Mouse (Mus musculus) 3134 (cell line): Measurements from ENCODE around the gene C1qtnf7.

ENCODE experiments used
- DNase-seq: peaks from one replicate; pipeline ENCODE4 v3.0.0-alpha.2; 2011; ENCODE audit warnings: low spot score; ENCODE audit not compliant: insufficient read length; ENCODE audit errors: extremely low read depth

Gene C1qtnf7

DNA sequence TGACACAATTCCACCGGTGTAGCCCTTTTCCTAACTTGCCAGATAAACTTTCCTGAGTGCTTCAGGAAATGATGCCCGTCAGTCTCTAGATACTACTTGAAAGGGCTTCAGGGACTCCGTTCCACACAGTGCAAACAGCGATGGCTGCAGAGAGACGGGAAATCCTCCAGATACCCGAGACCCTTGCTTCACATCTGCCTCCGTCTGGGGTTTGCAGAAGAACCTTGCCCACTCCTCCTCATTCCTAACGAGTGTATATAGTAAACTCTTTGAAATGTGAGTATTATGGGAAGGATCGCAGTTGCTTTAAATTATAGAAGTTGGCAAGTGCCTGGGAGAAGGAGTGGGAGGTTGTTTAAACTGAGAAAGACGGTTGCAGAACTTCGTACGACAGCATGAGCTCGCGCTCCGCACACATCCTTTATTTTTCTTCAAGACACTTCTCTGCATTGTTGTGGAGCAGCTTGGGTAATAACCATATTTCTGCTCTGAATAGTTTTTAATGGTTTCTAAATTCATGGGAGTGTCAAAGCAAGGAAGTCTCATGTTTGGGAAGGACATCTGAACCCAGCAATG, at the start of gene C1qtnf7:
Gene C1qtnf7 (plus strand): TSS at position 138 of the 576 bp plus-strand sequence.
- DNase-seq: no peak

DNA sequence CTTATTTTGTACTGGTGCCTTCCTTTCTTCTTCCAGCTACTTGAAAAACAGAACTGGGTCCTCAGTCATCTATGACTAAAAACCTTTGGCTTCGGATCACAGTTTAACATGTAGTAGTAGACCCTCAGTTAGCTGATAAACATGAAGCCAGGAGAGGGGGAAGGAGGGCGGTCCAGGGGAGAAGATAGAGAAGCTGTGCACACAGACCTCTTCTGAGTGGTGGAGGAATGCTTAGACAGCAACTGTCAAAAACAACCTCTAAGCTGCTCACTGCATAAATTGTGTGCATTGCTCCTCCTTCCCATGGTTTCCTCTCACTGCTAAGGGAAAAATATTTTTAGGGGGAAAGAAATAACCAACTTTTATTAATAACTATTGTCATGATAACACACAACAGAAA, 48.6 kb upstream of the C1qtnf7 start:
- no peak for DNase-seq

DNA sequence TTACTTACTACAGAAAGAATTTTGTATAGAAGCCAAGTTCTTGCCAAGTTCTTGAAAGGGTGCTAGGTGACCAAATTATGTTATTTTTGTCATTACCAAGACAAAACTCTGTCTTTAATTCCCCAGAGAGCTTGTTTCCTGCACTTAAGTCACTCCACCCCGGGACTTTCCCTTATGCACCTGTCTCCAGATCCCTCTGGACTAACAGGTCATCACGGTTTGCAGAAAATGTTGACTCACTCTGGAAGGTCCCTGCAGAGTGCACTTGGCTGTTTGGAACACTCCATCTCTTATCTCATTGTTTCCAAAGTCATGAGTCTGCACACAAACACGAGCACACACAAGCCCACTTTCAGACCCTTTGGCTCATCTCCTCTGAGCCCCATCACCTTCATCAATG, 48.1 kb upstream of the C1qtnf7 start:
- no peak for DNase-seq

DNA sequence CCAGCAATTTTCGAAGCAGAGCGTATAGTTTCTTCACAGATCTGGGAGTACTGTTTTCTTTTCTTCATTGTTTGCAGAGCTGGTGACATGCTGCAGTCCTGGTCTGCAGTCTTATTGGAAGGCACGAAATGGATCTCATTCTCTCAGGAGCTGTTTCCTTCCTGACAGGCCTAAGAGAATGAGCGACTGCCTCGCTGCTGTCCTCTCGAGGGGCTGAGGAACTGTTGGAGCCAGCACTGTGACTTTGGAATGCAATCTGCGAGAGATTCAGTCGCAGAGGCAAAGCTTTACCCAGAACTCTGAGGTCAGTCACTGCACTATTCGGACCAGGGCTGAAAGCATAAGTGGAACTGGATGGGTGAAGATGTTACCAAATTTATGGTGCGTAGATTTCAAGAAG, 46.4 kb upstream of the C1qtnf7 start:
- no peak for DNase-seq

DNA sequence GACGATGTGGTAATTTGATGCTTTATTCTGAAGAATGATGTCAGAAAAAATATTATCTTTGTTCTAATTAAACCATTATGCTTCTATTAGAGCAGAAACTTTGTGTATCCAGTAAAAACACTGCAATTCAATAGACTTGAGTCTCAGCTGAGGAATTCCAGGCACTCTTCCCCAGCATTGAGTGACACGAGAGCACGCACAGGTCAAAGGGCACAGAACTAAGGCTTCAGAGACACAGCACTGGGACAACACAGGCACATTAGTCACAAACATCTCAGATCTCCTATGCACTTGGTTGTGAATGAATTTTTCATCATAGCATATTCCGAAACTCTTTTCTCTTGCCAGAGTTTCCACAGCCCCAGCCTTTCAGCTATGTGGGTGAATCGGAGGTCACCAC, 37.4 kb upstream of the C1qtnf7 start:
- DNase-seq: no peak

DNA sequence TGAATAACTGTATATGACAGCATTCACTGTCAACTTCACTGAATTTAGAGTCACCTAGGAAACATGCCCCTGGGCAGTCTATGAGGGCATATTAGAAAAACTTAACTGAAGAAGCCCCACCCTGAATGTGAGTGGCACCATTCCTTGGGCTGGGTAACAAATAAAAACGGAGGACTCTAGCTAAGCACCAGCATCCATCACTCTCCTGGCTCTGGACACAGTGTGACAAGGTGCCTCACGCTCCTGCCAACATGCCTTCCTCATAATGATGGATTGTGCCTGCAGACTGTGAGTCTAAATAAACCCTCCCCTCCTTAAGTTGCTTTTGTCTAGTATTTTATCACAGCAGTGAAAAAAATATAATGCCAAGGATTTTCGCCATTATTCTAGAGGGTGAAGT, 35.3 kb upstream of the C1qtnf7 start:
- no peak for DNase-seq

DNA sequence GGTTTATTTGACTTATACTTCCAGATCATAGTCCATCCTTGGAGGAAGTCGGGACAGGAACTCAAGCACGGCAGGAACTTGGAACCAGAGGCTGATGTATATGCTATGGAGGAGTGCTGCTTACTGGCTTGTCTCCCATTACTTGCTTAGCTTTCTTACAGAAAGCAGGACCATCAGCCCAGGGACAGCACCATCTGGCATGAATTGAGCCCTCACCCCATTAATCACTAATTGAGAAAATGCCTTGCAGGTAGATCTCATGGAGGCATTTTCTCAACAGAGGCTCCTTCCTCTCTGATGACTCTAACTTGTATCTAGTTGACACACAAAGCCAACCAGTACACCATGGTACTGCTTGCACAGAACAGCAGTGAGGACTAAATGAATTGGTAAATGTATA, 34.6 kb upstream of the C1qtnf7 start:
- no peak for DNase-seq

DNA sequence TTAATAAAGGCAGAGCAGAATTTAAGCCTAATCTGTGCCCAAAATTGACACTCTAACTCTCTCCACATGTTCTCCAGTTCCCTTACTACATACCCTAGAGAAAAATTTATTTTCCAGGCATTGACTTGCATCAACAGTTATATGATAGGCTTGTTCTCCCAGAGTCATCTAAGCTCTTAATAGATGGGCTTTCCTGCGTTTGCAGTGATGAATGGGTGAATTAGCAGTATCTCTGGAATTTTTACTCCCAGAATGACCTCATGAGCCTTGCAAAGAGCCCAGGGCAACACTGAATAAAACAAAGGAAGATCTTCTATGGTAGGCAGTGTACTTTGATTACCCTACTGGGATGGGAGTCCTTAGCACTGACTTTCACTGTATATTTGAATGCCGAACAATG, 33.5 kb upstream of the C1qtnf7 start:
- no peak for DNase-seq

DNA sequence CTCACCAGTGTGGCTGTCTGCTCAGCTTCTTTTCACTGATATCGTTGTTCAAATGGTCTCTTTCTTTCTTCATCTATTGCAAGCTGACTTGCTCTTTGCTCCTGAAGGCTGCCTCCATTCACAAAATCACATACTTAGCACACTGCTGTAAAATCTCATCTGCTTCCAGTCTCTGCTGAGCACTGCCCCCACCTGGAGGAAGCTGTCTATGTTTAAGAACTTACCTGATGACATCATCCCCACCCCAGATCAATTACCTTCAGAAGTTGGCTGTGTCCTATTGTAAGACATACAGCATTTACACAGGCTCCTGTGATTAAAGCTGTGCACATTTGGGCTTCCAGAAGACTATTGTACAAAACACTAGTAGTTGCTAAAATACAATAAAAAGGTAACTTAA, 13.5 kb upstream of the C1qtnf7 start:
- no peak for DNase-seq

DNA sequence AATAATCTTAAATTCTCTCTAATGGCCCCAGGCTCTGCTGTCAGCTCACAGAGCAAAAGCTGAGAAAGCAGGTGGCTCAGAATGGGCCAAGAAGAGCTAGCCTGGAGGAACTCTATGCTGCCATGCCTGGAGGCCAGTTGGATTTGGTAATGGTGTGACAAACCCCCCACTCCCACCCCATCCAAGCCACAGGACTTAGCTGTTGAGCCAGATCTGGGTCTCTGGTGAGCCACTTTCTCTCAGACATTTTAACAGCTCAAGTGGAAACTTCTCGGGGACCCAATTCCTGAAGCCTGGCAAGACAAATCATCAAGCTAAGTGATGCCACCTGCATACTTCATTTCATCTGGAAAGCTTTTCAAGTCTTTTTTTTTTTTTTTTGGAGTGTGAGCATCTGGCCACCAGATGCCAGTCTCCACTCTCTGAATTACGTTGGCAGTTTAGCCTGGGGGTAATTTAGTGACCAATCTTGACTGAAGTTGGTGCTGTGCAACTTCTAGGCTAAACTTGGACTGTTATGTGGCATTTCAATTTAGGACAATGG, 11.0 kb upstream of the C1qtnf7 start:
- no peak for DNase-seq

DNA sequence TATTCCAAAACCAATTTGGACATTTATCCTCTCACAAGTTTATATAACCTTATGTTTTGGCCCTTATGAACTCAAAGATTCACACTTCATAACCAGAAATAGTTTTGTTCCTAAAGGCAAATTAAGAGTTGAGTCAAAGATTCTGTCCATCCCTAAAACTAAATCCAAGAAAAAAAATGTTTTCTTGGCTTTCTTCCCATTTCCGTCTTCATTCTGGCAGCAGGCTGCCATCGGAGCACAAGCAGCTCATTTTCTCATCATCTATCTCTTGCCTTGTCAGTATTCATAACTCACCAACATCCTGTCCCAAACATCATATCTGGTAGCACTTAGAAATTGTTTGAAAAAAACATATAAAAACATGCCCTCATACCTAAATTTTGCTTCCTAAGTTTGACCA, 6.9 kb upstream of the C1qtnf7 start:
- no peak for DNase-seq

DNA sequence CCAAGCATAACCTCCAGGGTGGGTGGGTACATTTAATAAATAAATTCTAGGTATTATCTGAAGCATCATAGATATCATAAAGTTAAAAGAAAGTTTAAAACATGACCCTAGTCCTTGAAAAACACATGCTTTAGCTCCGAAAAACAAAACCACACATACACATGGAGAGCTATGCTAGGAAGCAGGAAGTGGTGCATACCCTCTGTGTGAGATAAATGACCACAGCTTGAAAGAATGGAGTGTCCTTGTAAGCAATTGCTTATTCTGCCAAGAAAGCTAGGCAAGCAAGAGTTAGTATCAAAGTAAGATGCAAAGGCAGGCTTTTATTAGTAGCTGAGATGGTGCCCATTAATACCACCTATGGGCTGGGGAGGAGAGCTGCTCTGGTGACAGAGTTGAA, 6.4 kb upstream of the C1qtnf7 start:
- no peak for DNase-seq

DNA sequence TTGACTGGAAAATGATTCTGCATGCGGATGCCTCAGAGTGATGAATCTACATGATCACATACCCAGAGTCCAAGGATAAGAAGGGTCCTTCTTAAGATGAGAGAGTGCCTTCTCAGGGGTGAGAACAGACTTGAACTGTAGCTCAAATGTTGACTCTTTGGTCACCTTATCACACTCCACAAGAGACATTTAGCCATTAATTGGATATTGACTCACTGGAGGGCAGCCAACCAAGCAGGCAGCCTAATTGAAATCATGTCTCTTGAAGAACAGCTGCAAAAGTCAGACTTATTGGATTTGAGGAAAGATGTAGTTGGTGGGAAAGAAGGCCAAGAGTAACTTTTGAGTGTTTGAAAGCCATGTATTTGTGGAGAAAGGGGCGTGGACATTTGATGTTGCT, 4.2 kb upstream of the C1qtnf7 start:
- no peak for DNase-seq

DNA sequence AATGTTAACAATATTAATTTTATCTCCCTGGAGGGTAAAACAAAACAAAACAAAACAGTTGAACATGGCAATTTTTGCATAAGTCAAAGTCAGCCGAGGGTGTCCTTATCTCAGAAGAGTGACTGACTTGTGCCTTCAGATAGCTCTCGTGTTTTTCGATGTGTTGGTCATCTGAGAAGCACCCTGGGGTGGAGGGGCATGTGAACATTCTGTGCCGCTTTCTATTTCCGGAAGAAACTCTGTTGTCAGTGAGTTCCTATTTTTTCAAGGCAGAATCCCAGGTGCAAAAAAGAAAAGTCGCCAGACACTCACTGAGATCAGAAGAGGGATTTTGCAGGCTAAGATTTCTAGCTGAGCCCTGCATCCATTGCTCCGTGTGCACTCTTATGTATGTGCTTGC, 1.2 kb downstream of the C1qtnf7 start:
- DNase-seq: no peak

DNA sequence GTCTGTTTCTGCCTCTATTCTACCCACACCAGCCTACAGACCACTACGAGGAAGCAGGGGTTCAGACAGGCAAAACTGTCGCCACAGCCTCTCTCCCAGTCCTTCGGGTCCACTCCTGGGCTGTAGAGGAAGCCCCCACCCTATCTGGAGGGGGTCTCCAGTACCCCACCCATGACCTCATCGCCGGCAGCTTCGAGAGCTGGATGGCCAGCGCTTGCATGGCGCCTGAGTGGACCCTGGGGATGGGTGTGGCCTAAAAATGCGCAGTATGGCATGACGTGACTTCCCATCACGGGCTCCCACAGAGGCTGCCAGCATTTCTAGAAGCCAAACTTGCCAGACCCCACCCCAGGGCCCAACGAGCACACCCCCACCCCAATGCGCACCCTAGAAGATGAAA, 2.0 kb downstream of the C1qtnf7 start:
- DNase-seq: no peak

DNA sequence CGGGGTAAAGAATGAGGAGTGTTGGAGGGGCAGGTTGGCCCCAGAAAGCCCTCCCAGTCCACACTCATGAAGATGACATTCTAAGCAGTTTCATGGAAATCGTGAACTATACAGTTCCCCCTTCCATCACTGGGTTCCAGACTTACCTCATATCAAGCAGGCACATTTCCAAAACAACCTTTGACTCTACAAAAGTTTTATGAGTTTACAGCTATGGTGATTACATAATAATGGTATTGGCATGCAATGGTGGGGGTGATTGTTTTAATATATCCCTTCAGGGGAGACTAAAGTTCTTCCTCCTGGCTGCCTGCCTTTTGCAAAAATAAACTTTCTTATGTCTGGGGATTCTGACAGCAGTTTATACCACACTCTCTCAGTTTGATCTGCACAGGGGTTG, 4.6 kb downstream of the C1qtnf7 start:
- no peak for DNase-seq

DNA sequence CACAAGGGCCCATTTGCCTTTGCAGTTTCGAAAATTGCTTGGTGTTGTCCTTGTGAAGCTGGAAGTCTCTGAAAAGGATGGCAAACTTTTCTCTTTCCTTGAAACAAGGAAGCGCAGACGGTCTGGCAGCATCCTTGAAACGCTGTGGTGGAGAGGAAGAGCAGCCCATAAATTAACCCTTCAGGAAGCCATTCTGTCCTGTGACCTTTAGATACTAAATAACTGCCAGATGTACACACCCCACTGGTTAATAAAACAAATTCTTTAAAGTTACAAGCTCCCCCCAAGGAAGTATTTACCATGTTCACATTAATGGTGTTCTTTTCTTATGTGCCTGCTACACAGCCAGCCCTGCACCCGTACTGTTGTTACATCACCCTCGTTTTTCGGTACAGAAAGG, 6.0 kb downstream of the C1qtnf7 start:
- DNase-seq: no peak

DNA sequence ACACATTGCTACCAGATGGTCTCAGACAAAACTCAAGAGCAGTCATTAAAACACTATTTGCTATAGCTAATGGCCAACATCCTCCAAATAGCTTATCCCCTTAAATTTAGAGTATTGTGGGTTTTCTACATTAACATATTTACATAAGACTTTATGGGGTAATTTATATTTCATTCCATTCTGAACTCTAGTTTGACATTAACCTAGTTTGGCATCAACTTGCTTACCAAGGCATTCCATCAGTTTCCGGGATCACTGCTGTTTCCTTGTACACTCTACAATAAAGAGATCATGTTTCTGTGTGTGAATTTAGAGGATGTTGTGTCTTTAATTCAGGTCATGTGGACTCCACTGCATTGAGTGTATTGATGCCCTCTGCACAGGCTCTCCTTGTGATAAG, 7.5 kb downstream of the C1qtnf7 start:
- DNase-seq: no peak

DNA sequence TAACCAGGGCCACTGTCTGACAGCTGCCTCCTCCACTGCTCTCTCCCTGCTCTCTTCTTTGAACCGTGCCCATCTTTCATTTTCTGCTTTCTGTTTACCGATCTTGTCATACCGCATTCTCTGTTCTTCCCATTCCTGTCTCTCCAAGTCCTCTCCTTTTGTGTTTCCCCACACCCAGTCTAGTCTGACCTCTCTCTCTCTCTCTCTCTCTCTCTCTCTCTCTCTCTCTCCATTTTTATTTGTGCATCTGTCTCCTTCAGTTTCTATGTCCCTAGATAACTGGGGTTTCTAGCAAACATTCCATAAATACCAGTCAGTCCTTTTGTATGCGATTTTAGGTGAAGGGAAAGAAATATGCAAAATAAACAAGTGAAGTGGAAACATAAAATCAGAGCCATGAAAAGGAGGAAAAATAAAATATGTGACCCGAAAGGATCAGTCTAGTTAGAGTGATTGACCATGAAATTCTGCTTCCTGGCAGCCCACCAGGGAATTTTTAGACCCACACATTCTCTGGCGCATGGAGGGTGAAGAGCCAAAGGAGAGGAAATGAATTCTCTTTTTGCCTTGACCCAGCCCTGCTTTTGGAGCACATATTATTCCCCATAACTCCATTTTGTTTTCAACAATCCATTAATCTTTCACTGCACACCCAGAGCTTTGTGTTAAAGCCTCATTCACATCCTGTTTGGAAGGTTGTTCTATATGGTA, 11.7 kb downstream of the C1qtnf7 start:
- no peak for DNase-seq

DNA sequence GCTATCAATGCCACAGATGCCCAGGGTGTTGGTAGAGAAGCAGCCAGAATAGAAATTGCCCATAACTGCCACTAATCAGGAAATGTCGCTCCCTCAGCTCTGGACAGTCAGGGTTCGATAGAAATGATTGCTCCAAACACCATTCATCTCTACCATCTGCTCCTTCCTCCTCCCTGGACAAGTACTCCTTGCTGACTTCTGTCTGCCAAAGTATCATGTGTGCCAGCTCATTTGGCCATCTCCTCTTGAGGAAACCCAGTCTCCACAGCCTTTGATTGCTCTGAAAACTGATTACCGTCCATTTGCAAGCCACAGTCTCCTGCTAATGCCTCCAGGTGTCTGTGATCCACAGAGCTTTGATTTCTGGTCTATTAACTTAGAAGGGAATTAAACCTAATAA, 14.8 kb downstream of the C1qtnf7 start:
- no peak for DNase-seq

DNA sequence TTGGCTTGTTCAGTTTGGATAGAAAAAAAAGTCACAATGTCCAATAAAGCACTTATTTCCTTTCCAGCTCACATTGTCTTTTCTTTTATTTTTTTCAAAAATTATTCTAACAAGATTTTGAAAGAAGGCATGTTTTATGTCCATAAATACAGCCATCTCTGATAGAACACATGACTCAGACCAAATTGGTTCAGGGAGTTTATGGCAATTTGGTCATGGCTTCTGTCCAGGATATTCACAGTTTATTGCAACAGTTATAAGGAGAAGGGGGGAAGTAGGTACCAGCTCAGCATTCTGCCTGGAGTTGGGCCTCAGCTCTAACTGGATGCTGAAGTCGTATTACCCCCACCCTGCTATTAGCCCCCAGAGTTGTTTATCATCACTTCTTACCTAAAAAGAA, 15.5 kb downstream of the C1qtnf7 start:
- no peak for DNase-seq

DNA sequence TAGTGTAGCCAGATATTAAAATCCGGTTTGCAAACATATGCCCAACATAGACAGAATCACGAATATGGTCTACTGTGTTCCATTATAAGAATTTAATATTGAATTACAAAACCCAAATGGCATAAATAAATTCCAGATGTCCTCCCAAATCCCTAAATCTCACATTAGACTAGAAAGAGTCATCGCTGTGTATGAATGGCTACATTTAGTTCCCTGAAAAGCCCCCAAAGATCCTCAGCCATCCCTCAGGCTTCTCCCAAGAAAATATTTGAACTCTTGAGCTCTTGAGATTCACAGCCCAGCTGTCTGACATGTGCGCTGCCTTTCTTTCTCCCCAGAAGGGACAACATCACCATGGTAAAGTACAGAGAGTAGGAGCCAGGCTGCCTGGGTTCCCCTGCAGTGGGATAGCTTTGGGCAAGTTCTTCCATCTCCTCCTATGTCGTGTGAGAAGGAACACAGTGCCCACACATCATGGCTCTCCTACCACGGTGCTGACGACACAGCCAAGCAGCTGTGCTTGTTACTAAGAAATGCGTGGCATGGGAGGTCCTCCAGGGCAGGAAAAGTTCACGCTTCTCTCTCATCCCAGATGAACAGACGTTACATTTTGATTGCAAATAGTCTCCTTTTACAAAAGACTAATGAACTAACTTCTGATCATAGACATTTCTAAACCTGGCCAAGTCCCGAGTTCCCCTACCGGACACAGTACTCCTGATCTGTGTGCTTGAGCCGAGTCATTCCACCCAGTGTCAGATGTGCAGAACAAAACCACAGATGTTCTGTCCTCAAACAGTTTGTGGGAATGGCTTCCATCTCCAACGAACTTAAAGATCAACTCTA, 23.2 kb downstream of the C1qtnf7 start:
- DNase-seq: no peak
